Mouse (Mus musculus) brown adipose tissue, adult 24 weeks (tissue): Measurements from ENCODE around the gene Mlec. TPM values are rescaled to one million over a fixed set of nuclear protein-coding genes. Genes with fewer than 3 reads are reported as not detected.

ENCODE experiments used
- H3K27ac ChIP-seq: fragments of 200-500 bp; replicated peaks from 2 replicates; pipeline ENCODE4 v1.5.1; 2012; ENCODE audit warnings: low read depth, mild to moderate bottlenecking, low read length
- H3K4me1 ChIP-seq: fragments of 200-500 bp; 2 replicates; pipeline ENCODE4 v1.6.1; 2012; ENCODE audit warnings: low read length, mixed read lengths; ENCODE audit not compliant: control insufficient read depth, insufficient read depth, insufficient read length
- H3K4me3 ChIP-seq: fragments of 200-500 bp; 2 replicates; pipeline ENCODE4 v1.5.1; 2012; ENCODE audit warnings: low read depth, mild to moderate bottlenecking, low read length, moderate library complexity; ENCODE audit not compliant: insufficient read depth
- polyA plus RNA-seq: library from polyadenylated mRNA; stranded (reverse); fragments of >200 nt; gene quantifications from 2 replicates; pipeline ENCODE4 v1.2.4, GENCODE M21; 2012; ENCODE audit not compliant: missing spikeins, insufficient read depth, insufficient read length

Gene Mlec
- 49.5 and 76.9 TPM in 2 replicates for polyA plus RNA-seq

- Histone ChIP-seq H3K4me3 (peak within 1 kb of the TSS; percentile 82), H3K4me1 (peaks cover 43% of the 10 kb centered on the region), H3K27ac (peak within 1 kb of the TSS; percentile 83)
Measured at GRCm38 (mm10) chr5:115158040-115158983, at the start of gene Mlec. Gene Mlec, minus strand, starts transcription at chr5:115158179.

- Histone ChIP-seq H3K4me3 (no peak overlapping the region), H3K27ac (no peak overlapping the region), H3K4me1 (no peaks in the 10 kb centered on the region; the same call in 1 of the 2 replicates)
Measured at GRCm38 (mm10) chr5:115207244-115207643, 49.3 kb upstream of the Mlec start.

GRCm38 (mm10) chr5:115204562-115205311 lies 46.8 kb upstream of the Mlec start:
- Histone ChIP-seq H3K4me3 (peak overlapping the region; percentile 46), H3K27ac (peak overlapping the region; percentile 41; the same call in 1 of the 2 replicates), H3K4me1 (no peaks in the 10 kb centered on the region; the same call in 1 of the 2 replicates)

- Histone ChIP-seq H3K4me3 (peak overlapping the region; percentile 46), H3K27ac (peak overlapping the region; percentile 41; the same call in 1 of the 2 replicates), H3K4me1 (no peaks in the 10 kb centered on the region; the same call in 1 of the 2 replicates)
Measured at GRCm38 (mm10) chr5:115203735-115204561, 46.0 kb upstream of the Mlec start.

GRCm38 (mm10) chr5:115194626-115195221 lies 36.7 kb upstream of the Mlec start:
- Histone ChIP-seq H3K4me1 (peaks cover 6% of the 10 kb centered on the region), H3K4me3 (peak overlapping the region; percentile 28), H3K27ac (no peak overlapping the region)

- H3K4me1 ChIP-seq = peaks cover 6% of the 10 kb centered on the region
- peak within 1 kb of the TSS; percentile 40 for H3K4me3 ChIP-seq
Measured at GRCm38 (mm10) chr5:115193669-115194625, 36.0 kb upstream of the Mlec start, which contains the start of gene Cabp1. Gene Cabp1, minus strand, starts transcription at chr5:115194381.

GRCm38 (mm10) chr5:115193226-115193625 lies 35.2 kb upstream of the Mlec start:
- H3K27ac ChIP-seq = no peak overlapping the region
- H3K4me3 ChIP-seq = peak overlapping the region; percentile 40
- peaks cover 6% of the 10 kb centered on the region for H3K4me1 ChIP-seq

More at GRCm38 (mm10) chr5:115193669-115194625, 36.0 kb upstream of the Mlec start, which contains the start of gene Cabp1:
- H3K27ac ChIP-seq = no peak within 1 kb of the TSS

GRCm38 (mm10) chr5:115192828-115193195 lies 34.8 kb upstream of the Mlec start:
- Histone ChIP-seq H3K4me1 (peaks cover 6% of the 10 kb centered on the region), H3K4me3 (peak overlapping the region; percentile 40; the same call in 1 of the 2 replicates), H3K27ac (no peak overlapping the region)

- no peak overlapping the region for H3K27ac ChIP-seq
- H3K4me1 ChIP-seq = peaks cover 6% of the 10 kb centered on the region
- no peak overlapping the region for H3K4me3 ChIP-seq
Measured at GRCm38 (mm10) chr5:115191880-115192827, 34.2 kb upstream of the Mlec start.

- Histone ChIP-seq H3K4me1 (peaks cover 6% of the 10 kb centered on the region), H3K27ac (no peak overlapping the region), H3K4me3 (no peak overlapping the region)
Measured at GRCm38 (mm10) chr5:115190081-115190480, 32.1 kb upstream of the Mlec start.

GRCm38 (mm10) chr5:115188824-115189223 lies 30.8 kb upstream of the Mlec start:
- H3K27ac ChIP-seq = no peak overlapping the region
- no peak overlapping the region for H3K4me3 ChIP-seq

More at GRCm38 (mm10) chr5:115188824-115189223, 30.8 kb upstream of the Mlec start:
- peaks cover 6% of the 10 kb centered on the region for H3K4me1 ChIP-seq
